ENCODE assay signal across 10 mouse cellular contexts in genomic region chr2:140237245-140237644, GRCm38 (mm10).
A peak's percentile ranks its signal among the peaks of the same experiment; 100 is the strongest.
DNase-seq lines count a peak whose midpoint lies in the region; ATAC-seq and TF ChIP-seq lines count a peak whose summit lies in the region.
"Had no signal": no experiment of that assay in that cellular context is flagged by ENCODE, and none has a peak within 500 bp of the region (broad histone marks: within the 10 kb centered on the region; RNA-seq: fewer than 3 reads in every experiment).

No protein-coding gene starts in this region.

- ATAC-seq in heart, embryonic 16.5 days (replicated peaks; ENCODE audit: extremely low read depth, insufficient read depth, low FRiP score): no peak
- ATAC-seq in hindbrain, postnatal 0 days: peak; percentile 66; the same call in 1 of the 2 replicates
- no peak for ATAC-seq in inflammation-experienced regulatory T-cells, adult 6 months
- ATAC-seq: CD4-positive, CD25-positive, alpha-beta regulatory T cell, adult 4 months had no signal

- no peaks in the 10 kb centered on the region for H3K27me3 ChIP-seq in heart, embryonic 16.5 days (ENCODE audit: control insufficient read depth, insufficient read depth, low read length)
- H3K27me3 ChIP-seq in hindbrain, postnatal 0 days (ENCODE audit: insufficient read depth, low read length): no peaks in the 10 kb centered on the region

- H3K9ac ChIP-seq in heart, embryonic 16.5 days (ENCODE audit: low read length): no peak overlapping the region
- no peak overlapping the region for H3K9ac ChIP-seq in hindbrain, postnatal 0 days (replicated peaks; ENCODE audit: low read length)

- no peaks in the 10 kb centered on the region for H3K36me3 ChIP-seq in heart, embryonic 16.5 days (ENCODE audit: control insufficient read depth, insufficient read depth)
- no peaks in the 10 kb centered on the region for H3K36me3 ChIP-seq in hindbrain, postnatal 0 days (ENCODE audit: insufficient read depth, low read length)

- H3K27ac ChIP-seq in heart, embryonic 16.5 days (ENCODE audit: low read length): no peak overlapping the region
- no peak overlapping the region for H3K27ac ChIP-seq in hindbrain, postnatal 0 days
- H3K27ac ChIP-seq: macrophage had no signal

- H3K9me3 ChIP-seq in heart, embryonic 16.5 days (replicated peaks; ENCODE audit: control insufficient read depth, low read length): no peaks in the 10 kb centered on the region
- no peaks in the 10 kb centered on the region for H3K9me3 ChIP-seq in hindbrain, postnatal 0 days (ENCODE audit: low read length)

- TF ChIP-seq CTCF in hindbrain, postnatal 0 days (IDR thresholded peaks at IDR 0.05; ENCODE audit: low read depth): no peak

- H3K4me1 ChIP-seq in heart, embryonic 16.5 days (ENCODE audit: control insufficient read depth, insufficient read depth, low read length): no peaks in the 10 kb centered on the region
- H3K4me1 ChIP-seq in hindbrain, postnatal 0 days (ENCODE audit: insufficient read depth, low read length): no peaks in the 10 kb centered on the region

- peak overlapping the region; percentile 26; the same call in 1 of the 2 replicates for H3K4me2 ChIP-seq in heart, embryonic 16.5 days (ENCODE audit: low read depth, low read length)
- H3K4me2 ChIP-seq in hindbrain, postnatal 0 days (ENCODE audit: low read depth, low read length): no peak overlapping the region

- 50% methylated on average over 6 of the region's 6 CpGs for WGBS in heart, embryonic 16.5 days
- WGBS in hindbrain, postnatal 0 days: 56% methylated on average over 6 of the region's 6 CpGs

- no peak for DNase-seq in heart, adult 9 months (ENCODE audit: low spot score in 2 of 2)
- DNase-seq in ES-CJ7 (ENCODE audit: low read depth, low spot score): peak; percentile 19
- DNase-seq in embryo, embryonic 9.5 days (ENCODE audit: extremely low spot score): peak; percentile 5
- DNase-seq in hindbrain, postnatal 0 days (ENCODE audit: low spot score): peak; percentile 58
- no peak for DNase-seq in urinary bladder, postnatal 14 days (ENCODE audit: low spot score)
- no peak for DNase-seq in left cerebral cortex, adult 8-10 months (ENCODE audit: low spot score in 2 of 2)

- 0 out of 2 replicates have a peak overlapping the region, but pooled peaks have one; percentile 12 for H3K4me3 ChIP-seq in heart, embryonic 16.5 days (ENCODE audit: low read length)
- H3K4me3 ChIP-seq in hindbrain, postnatal 0 days (ENCODE audit: low read length): no peak overlapping the region

Comparison
In these comparisons a context has a peak if more than half of its experiments do, and no peak if none do; other contexts are left out.
1. DNase-seq: peak in ES-CJ7 (single experiment), embryo, embryonic 9.5 days (single experiment) and hindbrain, postnatal 0 days (single experiment); none in heart, adult 9 months (0 of 2), urinary bladder, postnatal 14 days (single experiment) and left cerebral cortex, adult 8-10 months (0 of 2).